Mouse (Mus musculus) midbrain, embryonic 14.5 days (tissue): Measurements from ENCODE around the gene Ppargc1a. TPM values are rescaled to one million over a fixed set of nuclear protein-coding genes. Genes with fewer than 3 reads are reported as not detected.

Experiments used
- ATAC-seq: fragments of 200-750 bp; cut with Nextera tagmentation; 2 replicates; pipeline ENCODE4 v1.8.0; 2017; ENCODE audit warnings: moderate number of reproducible peaks, moderate library complexity; ENCODE audit not compliant: low FRiP score, low TSS enrichment
- DNase-seq: peaks from one replicate; pipeline ENCODE4 v3.0.0-alpha.2; 2015
- H3K27ac ChIP-seq: fragments of 300-500 bp; sonication (generic); replicated peaks from 2 replicates; pipeline ENCODE4 v1.5.1; 2014; ENCODE audit warnings: mild to moderate bottlenecking, low read depth, low read length, moderate library complexity
- H3K27me3 ChIP-seq: fragments of 300-500 bp; sonication (generic); 2 replicates; pipeline ENCODE4 v1.6.1; 2014; ENCODE audit warnings: low read length, control low read depth, mixed read lengths; ENCODE audit not compliant: control insufficient read depth, insufficient read depth
- H3K36me3 ChIP-seq: fragments of 300-500 bp; sonication (generic); 2 replicates; pipeline ENCODE4 v1.6.1; 2014; ENCODE audit warnings: low read length, control low read depth; ENCODE audit not compliant: control insufficient read depth, insufficient read depth
- H3K4me1 ChIP-seq: fragments of 300-500 bp; sonication (generic); 2 replicates; pipeline ENCODE4 v1.6.1; 2014; ENCODE audit warnings: mild to moderate bottlenecking, antibody characterized with exemption, low read length, control low read depth; ENCODE audit not compliant: control insufficient read depth, insufficient read depth
- H3K4me2 ChIP-seq: fragments of 300-500 bp; sonication (generic); 2 replicates; pipeline ENCODE4 v1.6.1; 2014; ENCODE audit warnings: mild to moderate bottlenecking, low read length, moderate library complexity
- H3K4me3 ChIP-seq: fragments of 300-500 bp; sonication (generic); replicated peaks from 2 replicates; pipeline ENCODE4 v1.5.1; 2014; ENCODE audit warnings: low read depth, low read length
- H3K9ac ChIP-seq: fragments of 300-500 bp; sonication (generic); replicated peaks from 2 replicates; pipeline ENCODE4 v1.6.1; 2014; ENCODE audit warnings: mild to moderate bottlenecking, low read length, moderate library complexity
- H3K9me3 ChIP-seq: fragments of 300-500 bp; sonication (generic); 2 replicates; pipeline ENCODE4 v1.6.1; 2016; ENCODE audit warnings: low read length, control low read depth, mixed read lengths; ENCODE audit not compliant: control insufficient read depth
- WGBS: fragments of 180-500 bp; shearing (Covaris S2); extraction: QIAGEN DNeasy Blood & Tissue Kit; methylation state at CpG from one replicate; pipeline ENCODE4 v1.1.7; 2014; 5-methylcytosine and 5-hydroxymethylcytosine counted together
- polyA plus RNA-seq: library from polyadenylated mRNA; unstranded; fragments of >200 nt; fragmentation: Nextera tagmentation; extraction: Ambion mirVana; gene quantifications from 2 replicates; pipeline ENCODE4 v1.2.1, GENCODE M21; 2014

Ppargc1a gene
- polyA plus RNA-seq = 13.0 and 13.7 TPM in 2 replicates

GRCm38 (mm10) chr5:51567659-51568058, at the start of gene Ppargc1a:
Ppargc1a (minus strand) TSS chr5:51567726.
- H3K4me2 ChIP-seq = peak within 1 kb of the TSS; percentile 11
- no peak within 1 kb of the TSS for H3K4me3 ChIP-seq
- no peaks in the 10 kb centered on the region for H3K36me3 ChIP-seq
- no peaks in the 10 kb centered on the region for H3K27me3 ChIP-seq
- H3K27ac ChIP-seq = no peak within 1 kb of the TSS
- H3K4me1 ChIP-seq = peaks cover 9% of the 10 kb centered on the region
- H3K9ac ChIP-seq = no peak within 1 kb of the TSS
- no peaks in the 10 kb centered on the region for H3K9me3 ChIP-seq
- WGBS = 39% methylated on average over 6 of the region's 6 CpGs
- DNase-seq (peak; percentile 48), ATAC-seq (peak; percentile 58; the same call in 1 of the 2 replicates)

DNA sequence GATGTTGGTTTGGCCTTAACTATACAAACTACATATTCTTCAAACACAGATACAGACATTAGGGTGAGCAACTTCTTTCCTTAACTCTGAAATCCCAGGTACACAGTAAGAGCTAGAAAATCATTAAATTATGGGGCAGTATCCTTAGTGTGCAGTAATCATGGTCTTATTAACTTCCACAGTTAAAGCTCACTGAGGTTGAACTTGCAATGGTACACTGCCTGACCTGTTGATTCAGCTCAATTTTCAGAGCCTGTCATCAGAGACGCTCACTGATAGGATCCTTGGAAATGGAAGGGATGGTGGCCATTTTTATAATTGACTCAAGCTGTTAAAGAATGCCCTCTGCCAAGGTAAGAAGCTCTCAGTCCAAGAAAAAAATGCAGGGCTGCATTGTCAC, 49.4 kb upstream of the Ppargc1a start:
- WGBS = 85% methylated on average over 1 of the region's 1 CpGs
- DNase-seq = no peak

DNA sequence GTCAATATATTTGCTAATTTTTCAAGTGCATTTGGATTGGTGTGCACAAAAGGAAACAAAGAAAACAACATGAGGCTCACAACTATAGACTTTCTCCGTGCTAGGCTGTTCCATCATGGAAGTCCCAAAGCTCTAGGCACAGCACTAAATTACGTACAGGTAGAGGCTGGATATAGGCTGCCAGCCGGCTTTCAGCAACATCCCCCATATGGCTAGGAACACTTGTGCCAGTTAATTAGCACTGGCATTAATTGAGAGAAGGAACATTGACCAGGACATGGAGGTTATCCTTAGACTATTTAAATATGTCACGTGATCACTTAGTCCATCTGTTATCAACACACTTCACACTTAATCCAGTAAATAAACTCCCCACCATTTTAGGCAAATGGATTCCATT, 44.5 kb upstream of the Ppargc1a start:
- Histone ChIP-seq H3K27ac (no peak overlapping the region), H3K9ac (no peak overlapping the region), H3K36me3 (no peaks in the 10 kb centered on the region), H3K4me2 (no peak overlapping the region), H3K9me3 (no peaks in the 10 kb centered on the region), H3K27me3 (no peaks in the 10 kb centered on the region), H3K4me3 (no peak overlapping the region), H3K4me1 (no peaks in the 10 kb centered on the region)
- 91% methylated on average over 4 of the region's 4 CpGs for WGBS
- DNase-seq (no peak), ATAC-seq (no peak)

More for the DNA sequence above, 49.4 kb upstream of the Ppargc1a start:
- Histone ChIP-seq H3K9ac (no peak overlapping the region), H3K27me3 (no peaks in the 10 kb centered on the region), H3K4me2 (no peak overlapping the region), H3K4me3 (no peak overlapping the region), H3K27ac (no peak overlapping the region), H3K4me1 (no peaks in the 10 kb centered on the region), H3K9me3 (no peaks in the 10 kb centered on the region), H3K36me3 (no peaks in the 10 kb centered on the region)
- no peak for ATAC-seq

DNA sequence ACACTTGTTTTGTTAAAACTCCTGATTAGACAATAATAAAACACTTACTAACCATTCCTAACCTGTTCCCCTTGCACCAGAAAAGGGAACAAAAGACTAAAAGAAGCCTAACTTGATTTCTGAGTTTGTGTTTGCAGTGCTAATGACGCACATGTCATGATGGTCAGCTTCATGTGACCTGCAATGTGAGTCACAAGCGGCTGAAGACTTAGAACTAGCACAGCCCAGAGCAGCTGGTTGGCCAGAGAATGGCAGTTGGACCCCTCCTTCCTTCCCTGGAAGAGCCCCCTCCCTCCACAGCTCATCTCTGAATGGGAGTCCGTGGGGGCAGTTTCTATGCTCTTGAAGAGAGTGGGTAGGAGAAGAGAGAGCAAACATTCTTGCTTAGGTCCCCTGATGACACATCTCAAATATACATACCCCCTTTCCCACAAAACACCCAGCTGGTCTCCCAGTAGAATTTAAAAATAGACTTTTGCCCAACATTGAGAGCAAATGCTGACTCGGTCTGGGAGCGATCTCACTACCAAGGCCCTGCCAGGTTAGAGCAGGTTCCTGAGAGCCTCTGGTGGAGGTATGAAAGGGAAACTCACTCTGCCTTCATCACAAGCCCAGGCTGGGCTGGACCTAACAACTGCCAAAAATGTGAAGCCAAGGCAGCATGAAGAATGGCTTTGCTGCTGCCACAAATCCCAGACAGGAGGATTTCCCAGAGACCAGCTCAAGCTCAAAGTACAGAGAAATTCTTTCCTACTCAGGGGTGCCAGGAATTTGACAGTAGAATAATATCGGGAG, 40.4 kb upstream of the Ppargc1a start:
- no peaks in the 10 kb centered on the region for H3K4me1 ChIP-seq
- no peaks in the 10 kb centered on the region for H3K27me3 ChIP-seq
- H3K4me2 ChIP-seq = no peak overlapping the region
- no peaks in the 10 kb centered on the region for H3K36me3 ChIP-seq
- no peaks in the 10 kb centered on the region for H3K9me3 ChIP-seq
- no peak overlapping the region for H3K9ac ChIP-seq
- H3K27ac ChIP-seq = no peak overlapping the region
- ATAC-seq (no peak), DNase-seq (no peak)
- no peak overlapping the region for H3K4me3 ChIP-seq
- WGBS = 84% methylated on average over 6 of the region's 6 CpGs

DNA sequence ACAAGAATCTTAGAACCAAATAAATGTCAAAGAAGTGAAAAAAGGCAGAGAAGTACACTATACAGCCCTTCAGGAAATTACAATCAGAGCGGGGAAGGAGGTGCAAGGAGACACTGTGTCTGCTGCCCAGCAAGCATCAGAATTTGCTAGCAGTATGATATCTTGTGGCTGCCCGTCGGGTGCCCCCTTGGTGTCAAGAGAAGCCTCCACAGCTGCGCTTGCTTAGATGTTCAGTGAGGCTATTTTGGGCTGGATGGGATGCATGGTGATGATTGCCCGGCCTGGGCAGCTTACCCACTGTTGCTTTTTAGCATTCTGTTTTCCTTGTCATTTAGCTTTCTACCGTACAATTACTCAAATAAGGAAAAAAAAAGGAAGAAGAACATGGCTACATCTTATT, 32.0 kb upstream of the Ppargc1a start:
- no peaks in the 10 kb centered on the region for H3K36me3 ChIP-seq
- DNase-seq (no peak), ATAC-seq (no peak)
- H3K4me3 ChIP-seq = no peak overlapping the region
- no peaks in the 10 kb centered on the region for H3K9me3 ChIP-seq
- no peak overlapping the region for H3K27ac ChIP-seq
- no peak overlapping the region for H3K4me2 ChIP-seq
- no peaks in the 10 kb centered on the region for H3K4me1 ChIP-seq
- WGBS = 91% methylated on average over 6 of the region's 6 CpGs
- H3K27me3 ChIP-seq = no peaks in the 10 kb centered on the region
- H3K9ac ChIP-seq = no peak overlapping the region

- Histone ChIP-seq H3K27ac (no peak overlapping the region), H3K9me3 (no peaks in the 10 kb centered on the region), H3K4me1 (no peaks in the 10 kb centered on the region), H3K4me2 (no peak overlapping the region), H3K27me3 (no peaks in the 10 kb centered on the region), H3K36me3 (no peaks in the 10 kb centered on the region), H3K4me3 (no peak overlapping the region), H3K9ac (no peak overlapping the region)
- no peak for ATAC-seq
- WGBS = 92% methylated on average over 9 of the region's 9 CpGs
- no peak for DNase-seq
Observed at GRCm38 (mm10) chr5:51595644-51596043, 28.1 kb upstream of the Ppargc1a start.

- Histone ChIP-seq H3K36me3 (no peaks in the 10 kb centered on the region), H3K27ac (no peak overlapping the region), H3K4me2 (no peak overlapping the region), H3K9me3 (no peaks in the 10 kb centered on the region), H3K4me1 (no peaks in the 10 kb centered on the region), H3K4me3 (no peak overlapping the region), H3K9ac (no peak overlapping the region), H3K27me3 (no peaks in the 10 kb centered on the region)
- 62% methylated on average over 5 of the region's 5 CpGs for WGBS
- ATAC-seq = no peak
- DNase-seq = no peak
Observed at GRCm38 (mm10) chr5:51592206-51592605, 24.7 kb upstream of the Ppargc1a start.

- WGBS = 53% methylated on average over 11 of the region's 11 CpGs
- Histone ChIP-seq H3K9me3 (no peaks in the 10 kb centered on the region), H3K4me2 (no peak overlapping the region), H3K27ac (no peak overlapping the region), H3K9ac (no peak overlapping the region), H3K27me3 (no peaks in the 10 kb centered on the region), H3K36me3 (no peaks in the 10 kb centered on the region), H3K4me1 (no peaks in the 10 kb centered on the region), H3K4me3 (no peak overlapping the region)
- DNase-seq (no peak), ATAC-seq (no peak)
Observed at GRCm38 (mm10) chr5:51591537-51592154, 24.1 kb upstream of the Ppargc1a start.

DNA sequence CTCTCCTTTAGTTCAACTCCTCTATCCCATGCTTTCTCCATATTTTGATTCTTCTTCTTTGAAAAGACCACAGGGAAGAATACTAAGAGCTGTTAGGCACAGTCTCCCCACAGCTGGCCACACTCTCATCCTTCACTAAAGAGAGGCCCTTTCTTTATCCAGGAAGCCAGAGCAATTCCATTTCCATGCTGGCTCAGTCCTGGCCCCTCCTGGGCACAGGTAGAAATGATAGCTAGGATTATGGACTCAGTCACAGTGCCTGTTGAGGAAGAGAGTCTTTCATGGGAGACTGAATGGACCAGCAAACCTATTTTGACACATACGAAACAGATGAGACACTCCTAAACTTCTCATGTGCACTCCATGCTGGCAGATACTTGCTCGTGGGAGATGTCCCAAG, 18.7 kb upstream of the Ppargc1a start:
- WGBS = 90% methylated on average over 2 of the region's 2 CpGs
- no peaks in the 10 kb centered on the region for H3K4me1 ChIP-seq
- no peak for DNase-seq
- H3K9ac ChIP-seq = no peak overlapping the region
- ATAC-seq = no peak
- no peak overlapping the region for H3K4me2 ChIP-seq
- H3K9me3 ChIP-seq = no peaks in the 10 kb centered on the region
- H3K27ac ChIP-seq = no peak overlapping the region
- H3K36me3 ChIP-seq = no peaks in the 10 kb centered on the region
- no peak overlapping the region for H3K4me3 ChIP-seq
- H3K27me3 ChIP-seq = no peaks in the 10 kb centered on the region
